Comparison of ENCODE assay signal across 9 mouse cellular contexts in the genomic region with DNA sequence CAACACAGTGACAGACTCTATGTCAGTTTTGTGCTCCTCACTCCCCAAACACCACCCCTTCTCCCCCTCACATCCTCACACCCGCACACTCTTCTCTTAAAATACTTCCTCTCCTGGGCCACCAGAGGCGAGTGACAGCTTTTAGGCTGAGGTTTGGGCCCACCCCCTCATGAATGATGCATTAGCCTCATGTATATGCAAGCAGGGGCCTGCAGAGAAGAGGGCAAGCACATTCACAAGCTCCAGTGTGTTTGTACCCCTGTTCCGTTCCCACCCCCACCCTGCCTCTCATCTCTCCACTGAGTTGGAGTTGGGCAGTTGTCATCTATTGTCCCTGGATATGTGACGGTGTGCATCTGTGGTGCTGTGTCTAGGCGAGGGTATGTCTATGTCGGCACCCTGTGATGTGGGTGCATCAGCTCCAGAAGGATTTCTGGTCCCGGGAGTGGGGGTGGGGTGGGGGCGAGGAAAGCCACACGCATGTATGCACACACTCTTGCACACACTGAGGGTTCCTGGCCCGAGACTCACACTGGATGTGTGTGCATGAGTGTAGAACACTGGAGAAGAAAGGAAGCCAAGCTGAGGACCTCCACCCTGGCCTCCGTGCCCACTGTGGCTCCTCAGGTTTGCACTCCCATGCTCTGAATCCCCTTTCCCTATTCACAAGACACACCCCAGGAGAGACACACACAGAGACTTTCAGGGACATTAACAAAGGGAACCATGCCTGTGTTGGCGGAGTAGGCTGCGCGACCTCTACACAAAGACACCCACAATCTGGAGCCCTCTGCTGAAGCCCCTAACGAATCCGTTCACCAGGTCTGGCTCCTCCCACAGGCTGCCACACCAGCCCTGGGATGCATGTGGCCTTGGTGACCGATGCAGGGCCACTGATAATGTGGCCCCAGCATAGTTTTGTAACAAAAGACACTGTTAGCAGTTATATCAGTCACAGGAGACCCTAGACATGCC. TPM values are rescaled to one million over a fixed set of nuclear protein-coding genes. Genes with fewer than 3 reads are reported as not detected.
DNase-seq lines count a peak whose midpoint lies in the region; ATAC-seq lines count a peak whose summit lies in the region.
"Had no signal": no experiment of that assay in that cellular context is flagged by ENCODE, and none has a peak within 500 bp of the region (broad histone marks: within the 10 kb centered on the region; RNA-seq: fewer than 3 reads in every experiment).

No protein-coding gene starts in this region.

- H3K4me3 ChIP-seq in embryonic facial prominence, embryonic 11.5 days (ENCODE audit: low read depth, low read length) = peak overlapping the region; percentile 14; the same call in 1 of the 2 replicates
- H3K4me3 ChIP-seq in hindbrain, embryonic 15.5 days = peak overlapping the region; percentile 58
- H3K4me3 ChIP-seq in midbrain, embryonic 14.5 days (replicated peaks; ENCODE audit: low read depth, low read length) = peak overlapping the region; percentile 81
- H3K4me3 ChIP-seq: lung, embryonic 15.5 days had no signal

- peak; percentile 66 for ATAC-seq in embryonic facial prominence, embryonic 11.5 days (replicated peaks; ENCODE audit: insufficient number of reproducible peaks, low FRiP score, low TSS enrichment, low read depth)
- ATAC-seq in hindbrain, embryonic 15.5 days (ENCODE audit: low FRiP score, low read depth) = peak; percentile 79
- ATAC-seq in midbrain, embryonic 14.5 days (ENCODE audit: low FRiP score, low TSS enrichment) = peak; percentile 86

- H3K4me1 ChIP-seq in embryonic facial prominence, embryonic 11.5 days (ENCODE audit: control insufficient read depth, insufficient read depth, low read length) = no peaks in the 10 kb centered on the region
- peaks cover 29% of the 10 kb centered on the region for H3K4me1 ChIP-seq in hindbrain, embryonic 15.5 days (replicated peaks)
- peaks cover 17% of the 10 kb centered on the region for H3K4me1 ChIP-seq in midbrain, embryonic 14.5 days (ENCODE audit: control insufficient read depth, insufficient read depth, low read length)
- H3K4me1 ChIP-seq: lung, embryonic 15.5 days had no signal

- H3K9me3 ChIP-seq in embryonic facial prominence, embryonic 11.5 days (replicated peaks; ENCODE audit: control insufficient read depth, low read length) = no peaks in the 10 kb centered on the region
- H3K9me3 ChIP-seq in hindbrain, embryonic 15.5 days = no peaks in the 10 kb centered on the region
- no peaks in the 10 kb centered on the region for H3K9me3 ChIP-seq in midbrain, embryonic 14.5 days (ENCODE audit: control insufficient read depth, low read length)
- H3K9me3 ChIP-seq: lung, embryonic 15.5 days had no signal

- peaks cover 27% of the 10 kb centered on the region for H3K27me3 ChIP-seq in embryonic facial prominence, embryonic 11.5 days (ENCODE audit: control insufficient read depth, insufficient read depth, low read length)
- no peaks in the 10 kb centered on the region for H3K27me3 ChIP-seq in hindbrain, embryonic 15.5 days
- peaks cover 5% of the 10 kb centered on the region; the same call in 1 of the 2 replicates for H3K27me3 ChIP-seq in midbrain, embryonic 14.5 days (ENCODE audit: control insufficient read depth, insufficient read depth, low read length)

- H3K9ac ChIP-seq in embryonic facial prominence, embryonic 11.5 days (replicated peaks; ENCODE audit: low read length) = 0 out of 2 replicates have a peak overlapping the region, but pooled peaks have one; percentile 10
- H3K9ac ChIP-seq in hindbrain, embryonic 15.5 days = peak overlapping the region; percentile 77
- H3K9ac ChIP-seq in midbrain, embryonic 14.5 days (replicated peaks; ENCODE audit: low read length) = peak overlapping the region; percentile 91
- H3K9ac ChIP-seq: lung, embryonic 15.5 days had no signal

- no peaks in the 10 kb centered on the region for H3K36me3 ChIP-seq in embryonic facial prominence, embryonic 11.5 days (replicated peaks; ENCODE audit: control insufficient read depth, insufficient read depth, low read depth, low read length)
- peaks cover 16% of the 10 kb centered on the region for H3K36me3 ChIP-seq in hindbrain, embryonic 15.5 days
- H3K36me3 ChIP-seq in midbrain, embryonic 14.5 days (ENCODE audit: control insufficient read depth, insufficient read depth, low read length) = peaks cover 23% of the 10 kb centered on the region
- H3K36me3 ChIP-seq: lung, embryonic 15.5 days had no signal

- DNase-seq in A20 (ENCODE audit: low read depth, low spot score) = peak; percentile 19
- no peak for DNase-seq in embryonic facial prominence, embryonic 11.5 days (ENCODE audit: low spot score)
- DNase-seq in midbrain, embryonic 14.5 days = peak; percentile 90
- DNase-seq in lung, postnatal 25 days (ENCODE audit: low spot score) = no peak
- no peak for DNase-seq in urinary bladder, postnatal 10 days (ENCODE audit: low spot score)
- no peak for DNase-seq in kidney, postnatal 25 days
- DNase-seq in cerebellum, postnatal 14 days = no peak

- 8% methylated on average over 17 of the region's 17 CpGs for WGBS in embryonic facial prominence, embryonic 11.5 days
- 4% methylated on average over 17 of the region's 17 CpGs for WGBS in hindbrain, embryonic 15.5 days
- WGBS in midbrain, embryonic 14.5 days = 1% methylated on average over 17 of the region's 17 CpGs

- H3K27ac ChIP-seq in embryonic facial prominence, embryonic 11.5 days (replicated peaks; ENCODE audit: low read depth, low read length) = no peak overlapping the region; the same call in 1 of the 2 replicates
- H3K27ac ChIP-seq in hindbrain, embryonic 15.5 days (replicated peaks) = peak overlapping the region; percentile 89
- H3K27ac ChIP-seq in midbrain, embryonic 14.5 days (replicated peaks; ENCODE audit: low read depth, low read length) = peak overlapping the region; percentile 97
- H3K27ac ChIP-seq: lung, embryonic 15.5 days had no signal

- H3K4me2 ChIP-seq in embryonic facial prominence, embryonic 11.5 days (ENCODE audit: low read depth, low read length) = peak overlapping the region; percentile 19; the same call in 1 of the 2 replicates
- peak overlapping the region; percentile 62 for H3K4me2 ChIP-seq in hindbrain, embryonic 15.5 days
- H3K4me2 ChIP-seq in midbrain, embryonic 14.5 days (ENCODE audit: low read length) = peak overlapping the region; percentile 84
- H3K4me2 ChIP-seq: lung, embryonic 15.5 days had no signal

RNA-seq across cellular contexts. Expression of gene Ncan, which starts 1.7 kb away (rescaled TPM):
- polyA plus RNA-seq in embryonic facial prominence, embryonic 11.5 days (2014; fragmentation: Nextera tagmentation; extraction: Ambion mirVana) = 6.4 and 7.3 TPM in 2 replicates
- 165 and 193 TPM in 2 replicates for polyA plus RNA-seq in hindbrain, embryonic 15.5 days (2015; fragmentation: Nextera tagmentation; extraction: Ambion mirVana)
- polyA plus RNA-seq in midbrain, embryonic 14.5 days (2014; fragmentation: Nextera tagmentation; extraction: Ambion mirVana) = 135 and 147 TPM in 2 replicates

RNA-seq across cellular contexts. Expression of gene Nr2c2ap, which starts 12.1 kb away (rescaled TPM):
- 19.2 and 19.5 TPM in 2 replicates for polyA plus RNA-seq in embryonic facial prominence, embryonic 11.5 days (2014; fragmentation: Nextera tagmentation; extraction: Ambion mirVana)
- polyA plus RNA-seq in hindbrain, embryonic 15.5 days (2015; fragmentation: Nextera tagmentation; extraction: Ambion mirVana) = 38.3 and 42.8 TPM in 2 replicates
- 25.8 and 43.4 TPM in 2 replicates for polyA plus RNA-seq in midbrain, embryonic 14.5 days (2014; fragmentation: Nextera tagmentation; extraction: Ambion mirVana)

RNA-seq across cellular contexts. Expression of gene Rfxank, which starts 19.9 kb away (rescaled TPM):
- polyA plus RNA-seq in embryonic facial prominence, embryonic 11.5 days (2014; fragmentation: Nextera tagmentation; extraction: Ambion mirVana) = 17.0 and 18.3 TPM in 2 replicates
- 13.0 and 13.6 TPM in 2 replicates for polyA plus RNA-seq in hindbrain, embryonic 15.5 days (2015; fragmentation: Nextera tagmentation; extraction: Ambion mirVana)
- polyA plus RNA-seq in midbrain, embryonic 14.5 days (2014; fragmentation: Nextera tagmentation; extraction: Ambion mirVana) = 6.7 and 7.5 TPM in 2 replicates

RNA-seq across cellular contexts. Expression of gene Borcs8, which starts 20.3 kb away (rescaled TPM):
- polyA plus RNA-seq in embryonic facial prominence, embryonic 11.5 days (2014; fragmentation: Nextera tagmentation; extraction: Ambion mirVana) = 40.4 and 46.6 TPM in 2 replicates
- polyA plus RNA-seq in hindbrain, embryonic 15.5 days (2015; fragmentation: Nextera tagmentation; extraction: Ambion mirVana) = 54.6 and 55.1 TPM in 2 replicates
- polyA plus RNA-seq in midbrain, embryonic 14.5 days (2014; fragmentation: Nextera tagmentation; extraction: Ambion mirVana) = 64.2 and 71.2 TPM in 2 replicates

RNA-seq across cellular contexts. Expression of gene Mef2b, which starts 20.5 kb away (rescaled TPM):
- polyA plus RNA-seq in embryonic facial prominence, embryonic 11.5 days (2014; fragmentation: Nextera tagmentation; extraction: Ambion mirVana) = 0.45 and 0.64 TPM in 2 replicates
- polyA plus RNA-seq in hindbrain, embryonic 15.5 days (2015; fragmentation: Nextera tagmentation; extraction: Ambion mirVana) = 0.48 and 0.80 TPM in 2 replicates
- polyA plus RNA-seq in midbrain, embryonic 14.5 days (2014; fragmentation: Nextera tagmentation; extraction: Ambion mirVana) = 0.46 and 0.50 TPM in 2 replicates

Comparison
In these comparisons a context has a peak if more than half of its experiments do, and no peak if none do; other contexts are left out.
1. DNase-seq: peak in A20 (single experiment) and midbrain, embryonic 14.5 days (single experiment); none in embryonic facial prominence, embryonic 11.5 days (single experiment), lung, postnatal 25 days (single experiment), urinary bladder, postnatal 10 days (single experiment), kidney, postnatal 25 days (0 of 2) and cerebellum, postnatal 14 days (0 of 2).
2. H3K4me2 ChIP-seq: peak in every context shown above with its lines; median percentile 84 in midbrain, embryonic 14.5 days; 62 in hindbrain, embryonic 15.5 days; 19 in embryonic facial prominence, embryonic 11.5 days.
3. H3K4me3 ChIP-seq: peak in every context shown above with its lines; median percentile 81 in midbrain, embryonic 14.5 days; 58 in hindbrain, embryonic 15.5 days; 14 in embryonic facial prominence, embryonic 11.5 days.
4. H3K9ac ChIP-seq: peak in every context shown above with its lines; median percentile 91 in midbrain, embryonic 14.5 days; 77 in hindbrain, embryonic 15.5 days; 10 in embryonic facial prominence, embryonic 11.5 days.
5. RNA of gene Ncan, which starts 1.7 kb away (polyA plus RNA-seq): 165 to 193 TPM in hindbrain, embryonic 15.5 days and 135 to 147 TPM in midbrain, embryonic 14.5 days; 6.4 to 7.3 TPM in embryonic facial prominence, embryonic 11.5 days; every median in the first group is over 10 times any median in the second.
6. Peak in every context shown above with its lines, with median percentiles within 50 percentile points of each other: ATAC-seq.